Mouse (Mus musculus): ENCODE data around the gene Gm8126. TPM values are rescaled to one million over a fixed set of nuclear protein-coding genes. Genes with fewer than 3 reads are reported as not detected.
"Not testable (repeated sequence)": the region's sequence is repeated elsewhere in the genome, so short reads cannot be mapped to it uniquely, and the experiment has no call there.

Gene Gm8126
- total RNA-seq (2021), result under 1 TPM; 0.36 to 0.84 TPM

DNA sequence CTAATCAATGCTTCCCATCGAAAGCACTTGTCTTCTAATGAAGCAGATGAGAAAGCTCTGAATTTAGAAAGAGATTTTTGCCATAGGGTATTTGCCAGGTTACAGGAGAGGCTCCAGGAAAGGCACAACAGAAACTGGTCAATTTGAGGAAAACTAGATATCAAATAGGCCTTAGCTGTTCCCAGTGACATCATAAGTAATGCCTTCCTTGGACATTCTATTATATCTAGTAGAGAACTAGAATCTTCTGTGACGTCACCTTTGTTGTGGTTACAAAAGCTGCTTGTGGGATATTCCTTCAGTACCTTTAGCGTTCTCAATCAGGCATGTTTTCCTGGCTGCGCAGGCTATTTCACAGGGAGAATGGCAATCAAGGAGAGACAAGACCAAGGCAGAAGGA, at the start of gene Gm8126:
TSS of gene Gm8126 (plus strand) at position 301 of the 400 bp plus-strand sequence.
- DNase-seq (ENCODE audit: low spot score in 2 of 2); intact Hi-C loops (cut with DNase I): not testable (repeated sequence)

DNA sequence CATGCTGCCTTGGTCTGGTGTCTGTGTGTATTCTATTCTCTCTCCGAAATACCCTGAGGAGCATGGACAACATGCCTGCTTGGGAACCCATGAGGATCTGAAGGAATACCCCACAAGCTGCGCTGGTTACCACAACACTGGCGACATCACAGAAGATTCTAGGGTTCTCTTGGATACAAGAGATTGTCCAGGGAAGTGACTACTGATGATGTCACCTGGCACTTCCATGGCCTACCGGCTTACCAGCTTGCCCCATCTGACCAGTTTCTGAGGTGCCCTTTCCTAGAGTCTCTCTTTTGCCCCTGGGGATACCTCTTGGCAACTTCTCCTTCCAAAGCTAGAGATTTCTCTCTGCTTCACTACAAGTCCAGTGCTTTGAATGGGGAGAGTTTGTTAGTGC, 23.2 kb upstream of the Gm8126 start, which contains the start of gene Gm8122:
TSS of gene Gm8122 (minus strand) at position 101 of the 400 bp plus-strand sequence.
- intact Hi-C loops (cut with DNase I), result not testable (repeated sequence)

DNA sequence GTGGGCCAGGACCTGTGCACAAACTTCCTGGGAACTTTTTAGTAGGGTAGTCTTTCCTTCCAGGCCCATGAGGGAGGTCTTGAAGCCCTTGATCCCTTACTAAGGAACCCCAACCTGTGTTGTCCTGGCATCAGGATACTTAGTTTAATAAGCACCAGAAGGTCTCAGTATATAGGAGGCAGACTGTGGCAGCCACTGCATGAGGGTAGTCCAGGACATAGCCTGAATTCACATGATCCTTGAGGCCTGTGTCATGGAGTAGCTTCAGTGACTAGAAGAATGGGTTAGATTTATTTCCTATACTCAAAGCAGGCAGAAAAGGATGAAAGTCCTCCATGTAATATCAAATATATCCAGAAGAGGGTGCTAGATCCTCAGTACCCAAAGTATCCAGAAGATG, 20.7 kb upstream of the Gm8126 start:
- DNase-seq (ENCODE audit: low spot score in 2 of 2), result peak; percentile 10 to 23
- intact Hi-C loops (cut with DNase I), result not testable (repeated sequence)

More for the DNA sequence above, 23.2 kb upstream of the Gm8126 start, which contains the start of gene Gm8122:
- DNase-seq (ENCODE audit: low spot score in 2 of 2), result not testable (repeated sequence)

DNA sequence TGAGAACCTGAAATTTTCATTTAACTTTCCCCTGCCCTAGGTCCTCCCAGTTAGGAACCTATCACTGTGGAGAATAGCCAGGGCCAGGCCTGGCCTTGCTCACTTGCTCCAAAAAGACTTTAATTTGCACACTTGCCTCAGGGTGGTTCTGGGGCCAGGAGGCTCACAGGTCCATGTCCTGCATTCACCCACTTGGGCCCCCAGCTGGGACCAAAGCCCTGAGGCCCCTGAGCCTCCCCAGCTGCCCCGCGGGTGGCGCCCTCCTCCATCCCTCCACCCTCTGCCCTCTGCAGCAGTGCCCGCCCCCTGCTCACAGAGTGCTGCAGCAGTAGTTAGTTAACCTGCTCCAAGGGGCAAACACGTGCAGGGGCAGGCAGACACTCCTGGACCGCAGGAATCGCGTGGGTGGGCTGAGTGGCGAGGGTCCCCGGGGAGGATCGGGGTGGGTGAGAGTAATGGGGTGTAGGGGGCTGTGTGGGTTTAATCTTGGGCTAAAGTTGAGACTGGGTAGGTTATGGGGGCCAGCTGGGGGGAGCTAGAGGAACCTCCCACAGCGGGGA, 8.8 kb upstream of the Gm8126 start:
- intact Hi-C loops (cut with DNase I); DNase-seq (ENCODE audit: low spot score in 2 of 2): not testable (repeated sequence)

DNA sequence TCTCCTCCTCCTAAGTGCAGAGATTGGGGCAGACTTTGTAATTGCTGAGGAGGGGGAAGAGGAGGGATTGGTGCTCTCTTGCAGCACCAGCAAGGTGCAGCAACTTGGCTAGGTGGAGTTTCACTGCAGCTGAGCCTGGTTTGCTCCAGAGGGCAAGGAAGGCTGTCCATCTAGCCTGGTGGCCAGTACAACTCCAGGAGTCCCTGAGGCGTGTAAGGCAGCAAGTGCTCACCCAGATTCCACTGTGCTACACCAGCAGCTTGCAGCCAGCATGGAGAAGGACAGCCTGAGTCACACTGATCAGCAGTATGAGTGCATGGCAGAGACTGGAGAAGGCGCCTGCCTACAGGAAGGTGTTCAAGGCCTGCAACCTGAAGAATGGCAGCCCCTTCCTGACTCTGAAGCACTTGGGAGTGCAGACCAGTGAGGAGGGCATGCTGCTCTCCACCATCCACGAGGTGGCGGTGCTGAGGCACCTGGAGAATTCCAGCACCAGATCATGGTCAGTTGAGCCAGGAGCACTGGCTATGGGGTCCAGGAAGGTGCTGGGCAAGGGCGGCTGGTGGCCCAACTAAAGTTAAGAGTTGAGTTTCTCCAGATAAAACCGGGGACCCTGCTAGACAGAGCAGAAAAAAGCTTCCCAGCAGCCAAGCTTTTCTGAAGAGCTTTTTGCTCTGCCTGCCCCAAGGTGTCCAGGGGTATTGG, 7.7 kb upstream of the Gm8126 start:
- DNase-seq (ENCODE audit: low spot score in 2 of 2); intact Hi-C loops (cut with DNase I): not testable (repeated sequence)

DNA sequence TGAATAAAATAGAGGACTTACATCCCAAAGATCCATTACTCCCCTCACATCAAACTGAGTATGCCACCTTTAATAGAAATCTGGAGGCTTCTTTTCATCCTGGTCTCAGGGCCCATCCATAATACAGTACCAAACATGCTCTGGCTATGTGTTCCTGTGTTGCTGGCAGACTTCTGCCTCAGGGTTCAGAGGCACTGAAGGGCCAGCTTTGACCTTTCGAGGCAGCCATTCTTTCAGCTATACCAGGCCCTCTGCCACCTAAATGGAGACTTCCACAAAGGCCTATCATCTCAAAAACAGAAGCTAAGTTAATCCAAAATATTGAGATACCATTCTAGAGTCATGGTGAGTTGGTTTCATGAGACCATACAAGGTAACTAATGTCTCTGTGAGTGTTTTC, 1.9 kb upstream of the Gm8126 start:
- intact Hi-C loops (cut with DNase I); DNase-seq (ENCODE audit: low spot score in 2 of 2): not testable (repeated sequence)

DNA sequence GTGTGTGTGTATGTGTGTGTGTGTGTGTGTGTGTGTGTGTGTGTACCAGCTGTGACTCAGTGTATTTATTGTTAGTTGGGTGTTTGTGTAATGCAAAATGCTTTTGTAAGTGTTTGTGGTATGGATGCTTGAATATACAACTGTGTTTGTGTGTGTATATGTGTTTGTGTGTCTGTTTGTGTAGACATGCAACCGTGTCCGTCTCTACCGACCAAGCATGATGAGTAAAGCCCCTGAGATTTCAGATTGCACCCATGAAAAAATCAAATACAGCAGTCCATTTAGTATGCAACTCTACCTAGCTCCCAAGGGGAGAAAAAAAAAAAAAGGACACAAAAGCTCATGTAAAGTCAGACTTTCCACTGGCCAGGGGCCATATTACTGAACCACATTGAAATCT, 5.0 kb downstream of the Gm8126 start:
- intact Hi-C loops (cut with DNase I); DNase-seq (ENCODE audit: low spot score in 2 of 2): not testable (repeated sequence)

DNA sequence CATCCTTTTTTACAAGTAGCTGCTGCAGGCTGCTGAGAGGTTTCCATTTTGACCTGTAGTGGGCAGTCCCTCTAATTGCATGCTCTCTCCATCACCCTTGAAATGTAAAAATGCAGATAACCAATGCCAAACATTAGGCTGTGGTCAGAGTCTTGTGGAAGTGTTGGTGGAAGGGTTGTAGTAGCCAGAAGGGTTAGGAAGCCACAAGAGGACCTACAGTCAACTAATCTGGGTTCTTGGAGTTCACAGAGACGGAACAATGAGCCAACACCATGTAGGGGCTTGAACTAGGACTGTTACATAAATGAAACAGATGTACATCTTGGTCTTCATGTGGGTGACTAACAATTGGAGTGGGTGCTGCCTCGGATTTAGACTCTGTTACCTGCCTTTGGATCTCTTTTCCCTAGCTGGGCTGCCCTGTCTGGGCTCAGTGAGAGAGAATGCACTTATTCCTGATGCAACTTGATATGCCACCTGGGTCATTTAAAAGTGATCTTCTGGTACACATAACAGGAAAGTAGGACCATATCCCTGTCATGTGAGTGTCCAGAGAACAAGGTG, 10.2 kb downstream of the Gm8126 start:
- intact Hi-C loops (cut with DNase I), result not testable (repeated sequence)
- peak in 1 of 2 experiments; percentile 60 for DNase-seq (ENCODE audit: low spot score in 2 of 2)

DNA sequence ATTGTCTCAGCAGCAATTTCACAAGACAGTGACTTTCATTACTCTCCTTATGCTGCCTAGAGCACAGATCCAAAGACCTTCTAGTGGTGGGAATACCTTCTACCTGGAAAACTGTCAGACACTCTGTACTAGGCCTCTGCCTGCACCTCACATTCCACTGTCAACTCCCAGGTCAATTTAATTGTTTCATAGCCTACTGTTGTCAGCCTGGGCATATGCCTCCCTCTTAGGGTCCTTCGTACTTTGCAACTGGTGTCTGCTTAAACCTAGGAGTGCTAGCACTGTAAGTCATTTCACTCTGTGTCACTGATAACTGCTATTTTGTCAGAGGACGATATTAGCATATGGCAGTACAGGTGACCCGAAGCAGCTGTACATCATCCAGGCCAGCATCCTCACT, 10.8 kb downstream of the Gm8126 start:
- intact Hi-C loops (cut with DNase I); DNase-seq (ENCODE audit: low spot score in 2 of 2): not testable (repeated sequence)

DNA sequence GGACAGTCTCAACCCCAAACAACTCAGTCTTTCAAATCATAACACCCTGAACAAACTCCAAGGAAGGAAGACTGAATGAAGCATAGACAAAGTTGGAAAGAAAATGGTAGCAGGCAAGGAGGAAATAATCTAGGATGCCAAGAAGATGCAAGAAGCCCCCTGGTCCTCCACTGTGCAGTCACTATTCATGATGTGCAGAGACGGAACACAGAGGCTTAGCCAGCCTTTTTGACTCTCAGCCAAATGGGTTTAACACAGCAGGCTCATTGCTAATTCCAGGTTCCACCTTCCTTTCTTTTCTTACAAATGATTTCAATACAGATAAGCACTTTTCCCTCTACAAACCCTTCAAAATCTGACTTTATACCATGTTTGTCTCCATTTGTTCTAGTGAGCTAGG, 14.7 kb downstream of the Gm8126 start:
- intact Hi-C loops (cut with DNase I), result loop anchor here (10.0 kb wide), 1 partner anchor 282 kb away; no protein-coding TSS in a partner anchor
- not testable (repeated sequence) for DNase-seq (ENCODE audit: low spot score in 2 of 2)

DNA sequence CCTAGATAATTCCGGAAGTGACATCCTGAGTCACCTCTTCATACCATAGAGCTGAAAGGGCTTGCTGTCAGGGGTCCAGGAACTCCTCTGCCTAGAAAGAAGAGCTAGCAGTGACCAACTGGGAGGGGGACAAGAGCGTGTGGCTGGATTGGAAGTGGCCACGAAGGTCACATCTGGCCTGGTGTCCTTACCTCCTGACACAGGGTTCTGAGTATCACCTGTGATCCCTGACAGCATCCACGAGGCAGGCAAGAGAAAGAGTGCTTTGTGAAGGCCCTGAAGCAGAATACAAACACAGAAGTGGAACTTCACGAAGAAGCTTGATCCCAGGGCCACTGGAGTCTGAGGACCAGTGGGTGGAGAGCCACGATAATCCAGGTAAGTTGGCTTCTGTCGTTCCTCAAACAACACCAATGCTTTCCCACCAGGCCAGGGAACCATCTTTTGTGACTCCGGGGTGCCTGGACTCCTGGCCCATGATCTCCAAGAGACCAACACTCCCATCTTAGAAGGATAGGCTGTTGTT, 16.6 kb downstream of the Gm8126 start, which contains the start of gene Gm9732:
TSS of gene Gm9732 (plus strand) at position 51 of the 526 bp plus-strand sequence.
- intact Hi-C loops (cut with DNase I), result loop anchor here (10.0 kb wide), 1 partner anchor 280 kb away; no protein-coding TSS in a partner anchor
- not testable (repeated sequence) for DNase-seq (ENCODE audit: low spot score in 2 of 2)

DNA sequence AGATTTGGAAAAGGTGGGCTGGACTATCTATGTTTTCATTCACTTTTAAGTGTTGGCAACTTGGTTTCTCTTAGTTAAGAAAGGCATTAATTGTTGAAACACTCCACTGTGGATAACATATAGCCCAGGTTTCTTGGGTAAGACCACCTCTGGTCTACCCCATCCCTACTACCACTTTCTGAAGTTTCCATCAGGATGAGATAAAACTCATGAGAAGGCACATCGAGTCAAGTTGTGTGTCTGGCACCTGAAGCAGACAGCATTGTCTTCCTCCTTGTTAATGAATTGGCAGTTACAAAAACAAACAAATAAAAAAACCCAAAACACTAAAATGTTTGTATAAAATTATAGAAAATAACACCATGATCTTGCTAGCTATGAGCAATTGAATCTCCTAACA, 17.3 kb downstream of the Gm8126 start:
- intact Hi-C loops (cut with DNase I), result loop anchor here (10.0 kb wide), 1 partner anchor 279 kb away; no protein-coding TSS in a partner anchor

DNA sequence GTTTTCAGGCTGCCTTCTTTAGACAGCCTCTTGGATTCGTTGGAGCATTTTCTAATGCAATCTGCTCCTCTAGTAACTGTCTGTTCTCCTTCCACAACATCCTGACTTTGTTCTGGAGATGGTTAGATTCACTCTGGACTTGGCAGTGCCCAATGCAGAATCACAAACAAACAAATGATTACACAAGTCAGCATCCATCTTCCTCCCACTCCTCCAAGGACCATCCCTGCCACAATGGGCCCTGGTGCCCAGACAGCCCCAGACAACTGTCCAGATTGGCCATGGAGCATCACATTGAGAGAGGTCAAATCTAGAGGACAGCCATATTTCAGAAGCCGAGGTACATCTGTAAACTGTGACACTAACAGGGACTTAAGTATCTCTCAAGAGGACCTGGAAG, 19.0 kb downstream of the Gm8126 start:
- not testable (repeated sequence) for DNase-seq (ENCODE audit: low spot score in 2 of 2)
- intact Hi-C loops (cut with DNase I), result loop anchor here (10.0 kb wide), 1 partner anchor 277 kb away; no protein-coding TSS in a partner anchor

More for the DNA sequence above, 17.3 kb downstream of the Gm8126 start:
- not testable (repeated sequence) for DNase-seq (ENCODE audit: low spot score in 2 of 2)

DNA sequence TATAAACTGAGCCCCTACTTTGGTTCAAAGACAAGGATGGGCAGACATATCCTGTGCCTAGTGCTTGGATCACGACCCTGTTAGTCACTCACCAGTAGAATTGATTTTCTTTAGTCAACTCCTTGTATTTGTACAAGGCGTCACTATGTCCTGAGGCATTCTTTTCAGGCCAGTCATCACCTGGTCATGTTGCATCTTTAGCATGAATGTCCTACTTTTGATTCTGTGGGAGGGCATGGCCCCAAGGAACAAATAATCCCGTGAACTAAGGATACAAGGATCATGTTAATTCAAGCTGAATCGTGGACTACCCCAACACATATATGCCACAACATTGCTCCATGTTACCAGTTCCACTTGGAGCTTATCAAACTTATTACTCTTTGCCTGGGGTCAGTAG, 19.7 kb downstream of the Gm8126 start:
- intact Hi-C loops (cut with DNase I), result loop anchor here (10.0 kb wide), 1 partner anchor 277 kb away; no protein-coding TSS in a partner anchor
- DNase-seq (ENCODE audit: low spot score in 2 of 2), result not testable (repeated sequence)

DNA sequence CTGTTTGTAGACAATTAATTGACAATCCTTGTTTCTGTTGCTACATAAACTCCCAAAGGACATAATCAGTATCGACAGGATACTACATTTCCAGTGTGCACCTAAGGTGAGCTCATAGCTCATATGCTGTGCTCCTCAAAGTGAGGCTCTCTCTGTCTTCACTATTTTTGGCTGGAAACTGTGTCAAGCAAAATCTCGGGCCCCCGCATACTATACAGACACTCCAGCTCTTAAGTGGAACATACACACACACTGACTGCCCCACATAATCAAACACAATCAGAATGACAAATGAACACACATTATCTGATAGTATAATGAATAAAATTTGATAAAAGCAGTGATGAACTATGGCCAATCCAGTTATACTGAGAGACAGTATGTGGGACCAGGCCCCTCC, 20.2 kb downstream of the Gm8126 start:
- intact Hi-C loops (cut with DNase I), result loop anchor here (10.0 kb wide), 1 partner anchor 276 kb away; no protein-coding TSS in a partner anchor

DNA sequence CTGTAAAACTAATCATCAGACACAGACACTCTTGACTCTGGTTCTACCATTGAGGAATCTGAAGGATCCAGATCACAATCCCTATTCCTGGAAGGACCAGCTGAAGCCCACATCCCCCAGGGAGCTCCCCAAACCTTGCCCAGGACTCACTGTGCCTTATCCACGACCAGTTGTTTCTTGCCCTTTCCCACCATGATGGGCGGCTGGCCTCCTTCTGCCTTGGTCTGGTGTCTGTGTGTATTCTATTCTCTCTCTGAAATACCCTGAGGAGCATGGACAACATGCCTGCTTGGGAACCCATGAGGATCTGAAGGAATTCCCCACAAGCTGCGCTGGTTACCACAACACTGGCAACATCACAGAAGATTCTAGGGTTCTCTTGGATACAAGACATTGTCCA, 35.1 kb downstream of the Gm8126 start, which contains the start of gene Gm8127:
TSS of gene Gm8127 (minus strand) at position 330 of the 400 bp plus-strand sequence.
- intact Hi-C loops (cut with DNase I); DNase-seq (ENCODE audit: low spot score in 2 of 2): not testable (repeated sequence)

More for the DNA sequence above, 20.2 kb downstream of the Gm8126 start:
- DNase-seq (ENCODE audit: low spot score in 2 of 2), result peak; percentile 70 to 81
